Mouse (Mus musculus): ENCODE results near the gene Hes6.
A peak's percentile ranks its signal among the peaks of the same experiment; 100 is the strongest.

Gene Hes6

DNA sequence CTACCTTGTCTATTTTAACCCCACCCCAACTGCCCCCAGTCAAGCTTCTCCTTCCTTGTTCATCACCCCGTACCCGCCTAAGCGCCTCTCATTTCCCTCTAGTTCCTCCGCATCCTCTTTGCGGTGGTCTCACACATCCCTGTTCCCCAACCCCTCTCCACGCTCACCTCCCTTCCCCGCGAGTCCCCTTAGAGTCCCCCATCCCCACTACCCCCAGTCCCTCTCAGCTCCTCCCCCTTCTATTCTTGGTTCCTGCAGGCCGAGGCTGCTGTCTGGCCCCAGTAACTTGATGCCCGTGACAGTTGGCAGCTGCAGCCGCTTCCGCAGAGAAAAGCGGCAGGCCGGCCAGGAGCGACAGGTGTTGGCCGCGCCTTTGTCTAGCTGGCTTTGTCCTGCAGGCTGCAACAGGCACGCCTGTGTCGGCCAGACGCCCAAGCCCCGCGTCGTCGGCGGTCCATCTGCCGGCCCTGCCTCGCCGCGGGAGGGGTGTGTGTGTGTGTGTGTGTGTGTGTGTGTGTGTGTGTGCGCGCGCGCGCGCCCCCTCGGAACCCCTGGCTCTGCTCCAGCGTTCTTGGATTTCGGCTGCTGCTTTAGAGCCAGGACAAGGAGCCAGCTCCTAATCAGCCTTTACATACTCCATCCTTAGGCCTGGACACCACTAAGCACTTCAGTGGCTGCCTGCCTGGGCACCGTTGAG lies at the start of gene Hes6:
TSS of gene Hes6 (minus strand) at position 141 of the 697 bp plus-strand sequence.
- DNase-seq (ENCODE audit: low read depth, low spot score): peak; percentile 66

DNA sequence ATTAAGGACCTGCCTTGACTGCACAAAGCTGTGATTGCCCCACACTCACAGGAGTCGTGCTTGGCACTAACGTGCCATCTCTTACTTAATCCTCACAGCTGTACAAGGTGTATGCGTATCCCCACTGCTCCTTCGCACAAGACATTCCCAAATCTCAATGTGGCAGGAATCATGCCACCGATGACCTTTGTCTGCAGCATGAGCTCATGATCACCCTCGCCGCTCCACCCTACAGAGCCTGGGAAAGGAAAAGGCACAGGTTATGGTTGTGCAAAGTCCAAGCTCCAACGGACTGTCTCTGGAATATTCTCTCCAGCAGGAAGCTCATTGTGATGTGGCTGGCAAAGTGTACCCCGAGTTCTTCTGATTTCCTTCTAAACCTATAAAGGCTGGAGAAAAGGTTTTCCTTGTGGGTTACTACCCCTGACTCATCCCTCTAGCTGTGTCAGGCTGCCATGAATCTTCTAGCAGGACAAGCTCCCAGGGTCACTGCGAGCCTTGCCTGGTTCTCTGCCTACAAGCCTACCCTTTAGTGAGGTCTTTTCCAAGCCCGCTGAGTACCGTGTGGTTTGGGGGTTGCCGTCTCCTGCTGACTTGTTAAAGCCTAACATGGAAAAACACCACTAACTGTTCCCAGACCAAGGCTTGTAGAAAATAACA lies 49.6 kb upstream of the Hes6 start:
- DNase-seq (ENCODE audit: low read depth, low spot score): no peak

DNA sequence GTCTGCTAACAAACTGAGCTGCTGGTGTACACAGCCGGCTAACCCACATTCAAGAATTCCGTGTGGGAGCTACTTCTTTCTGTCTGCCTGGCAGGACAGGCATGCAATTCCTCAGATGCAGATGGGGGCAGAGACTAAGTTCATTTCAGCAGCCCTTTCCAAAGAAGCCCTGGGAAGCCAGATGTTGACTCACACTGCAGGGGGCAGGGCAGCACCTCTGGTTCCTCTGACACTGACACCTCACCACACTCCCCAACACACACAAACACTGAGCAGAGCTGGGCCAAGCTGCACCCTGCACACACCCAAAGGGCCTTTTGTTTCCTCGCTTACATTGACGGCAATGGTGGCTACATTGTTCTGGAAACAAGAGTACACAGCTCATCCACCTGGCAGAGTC lies 46.7 kb upstream of the Hes6 start:
- no peak for DNase-seq (ENCODE audit: low read depth, low spot score)

DNA sequence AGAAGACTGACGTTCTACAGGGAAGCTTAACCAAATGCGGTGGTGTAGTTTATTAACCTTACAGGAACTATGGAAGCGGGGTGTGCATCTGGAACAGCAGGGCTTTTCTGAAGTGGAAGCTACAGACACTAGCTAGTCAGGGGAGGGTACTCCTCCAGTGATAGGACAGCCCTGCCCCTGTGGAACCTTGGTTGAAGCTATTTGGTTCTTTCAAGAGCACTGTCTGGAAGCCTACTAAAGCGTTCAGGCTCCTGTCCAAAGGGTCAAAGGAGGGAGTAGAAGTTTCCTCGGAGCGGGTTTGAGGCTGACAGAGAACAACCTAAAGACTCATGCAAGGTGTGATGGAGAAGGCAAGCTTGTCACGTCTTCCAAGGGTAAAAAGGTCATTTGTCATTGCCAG lies 46.2 kb upstream of the Hes6 start:
- DNase-seq (ENCODE audit: low read depth, low spot score): no peak

DNA sequence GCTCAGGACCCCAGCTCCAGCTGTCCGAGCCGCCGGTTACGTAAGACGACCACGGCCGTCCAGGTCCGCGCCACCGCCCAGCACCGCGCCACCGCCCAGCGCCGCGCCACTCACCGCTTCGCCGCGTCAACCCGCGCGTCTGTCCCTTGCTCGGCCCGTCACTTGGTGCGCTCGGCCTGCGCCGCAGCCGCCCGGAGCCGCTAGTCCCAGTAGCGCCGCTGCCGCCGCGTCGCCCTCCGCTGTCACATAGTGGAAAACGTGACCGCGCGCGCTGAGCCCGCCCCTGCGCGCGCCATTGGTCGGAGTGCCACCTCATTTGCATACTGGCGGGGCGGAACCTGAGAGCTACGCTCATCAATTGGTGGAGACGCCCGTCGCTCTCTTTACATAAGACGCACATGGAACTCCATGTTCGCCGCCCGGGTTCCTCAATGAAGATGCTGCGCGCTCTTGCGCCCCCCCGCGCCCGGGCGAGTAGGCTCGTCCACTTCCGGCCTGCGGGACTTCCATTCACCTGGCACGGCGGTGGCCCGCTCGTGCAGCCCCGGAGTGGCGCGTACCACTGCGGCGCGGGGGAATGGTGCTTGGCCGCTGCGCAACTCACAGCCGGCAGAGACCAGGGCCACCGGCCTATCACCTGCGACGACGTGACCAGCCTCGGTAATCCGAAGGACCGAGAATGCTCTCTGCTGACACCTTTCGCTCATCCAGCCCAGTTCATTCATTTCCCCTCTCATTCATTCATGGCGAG lies 45.4 kb upstream of the Hes6 start, which contains the start of gene Per2:
TSS of gene Per2 (minus strand) at position 266 of the 751 bp plus-strand sequence.
- peak; percentile 98 for DNase-seq (ENCODE audit: low read depth, low spot score)

DNA sequence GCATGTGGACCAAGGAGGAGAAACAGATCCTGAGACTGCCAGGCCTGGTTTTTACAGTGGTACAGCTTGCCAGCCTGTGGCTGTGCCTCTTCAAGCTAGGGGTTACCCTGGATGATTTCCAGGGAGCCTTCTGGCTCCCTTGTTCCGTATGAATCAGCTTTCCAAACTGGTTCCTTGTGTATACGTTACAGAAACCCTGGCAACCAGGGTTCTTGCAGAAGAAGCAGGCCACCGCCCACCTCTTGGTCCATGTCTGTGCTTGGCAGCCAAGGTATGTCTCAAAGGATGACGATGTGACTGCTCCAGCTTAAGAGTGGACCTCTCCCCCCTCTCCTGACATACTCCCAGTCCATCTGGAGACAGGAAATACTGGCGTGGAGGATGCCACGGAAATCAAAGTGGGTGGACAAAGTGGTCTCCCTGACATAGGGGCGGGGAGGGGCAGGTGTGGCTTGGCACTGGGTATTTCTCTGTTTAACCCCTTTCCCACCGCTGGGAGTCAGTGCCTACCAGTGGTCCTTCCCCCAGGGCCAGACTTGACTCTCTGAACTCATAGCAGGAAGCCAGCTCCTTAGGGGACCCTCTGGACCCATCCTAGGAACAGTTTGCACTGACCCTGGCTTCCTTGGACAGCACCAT lies 44.5 kb upstream of the Hes6 start:
- DNase-seq (ENCODE audit: low read depth, low spot score): no peak

DNA sequence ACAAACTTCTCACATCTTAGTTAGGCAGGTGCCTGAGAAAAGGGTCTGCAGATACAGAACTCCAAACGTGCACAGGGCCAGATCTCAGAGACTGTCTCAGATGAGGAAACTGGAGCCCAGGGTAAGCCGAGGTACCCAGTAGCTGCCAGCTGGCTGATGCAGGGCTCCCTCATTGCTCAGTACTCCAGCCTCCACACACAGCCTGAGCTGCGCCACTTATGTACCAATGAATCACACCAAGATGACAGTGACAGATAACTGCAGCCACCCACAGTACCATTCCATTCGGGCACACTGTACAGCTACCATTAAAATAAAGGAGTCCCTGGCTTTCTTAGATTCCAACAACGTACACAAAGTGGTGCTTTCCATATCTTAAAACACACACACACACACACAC lies 43.9 kb upstream of the Hes6 start:
- no peak for DNase-seq (ENCODE audit: low read depth, low spot score)

DNA sequence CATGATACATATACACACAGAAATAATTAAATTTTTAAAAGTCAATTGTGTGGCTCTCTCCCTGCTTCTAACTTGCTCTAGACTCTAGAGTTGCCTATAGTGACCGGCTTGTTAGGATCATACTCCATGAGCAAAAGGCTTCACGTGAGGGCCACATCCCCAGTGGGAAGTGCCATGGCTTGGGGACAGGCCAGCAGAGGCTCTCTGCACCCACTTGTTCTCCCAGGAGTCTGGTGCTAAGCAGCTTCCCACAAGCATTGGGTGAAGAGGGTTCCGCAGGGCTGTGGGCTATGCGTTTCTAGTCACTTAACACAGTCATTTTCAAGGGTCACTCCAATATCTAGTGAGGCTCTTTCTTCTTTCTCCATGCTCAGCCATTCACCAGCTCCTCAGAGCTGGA lies 43.3 kb upstream of the Hes6 start:
- DNase-seq (ENCODE audit: low read depth, low spot score): no peak

DNA sequence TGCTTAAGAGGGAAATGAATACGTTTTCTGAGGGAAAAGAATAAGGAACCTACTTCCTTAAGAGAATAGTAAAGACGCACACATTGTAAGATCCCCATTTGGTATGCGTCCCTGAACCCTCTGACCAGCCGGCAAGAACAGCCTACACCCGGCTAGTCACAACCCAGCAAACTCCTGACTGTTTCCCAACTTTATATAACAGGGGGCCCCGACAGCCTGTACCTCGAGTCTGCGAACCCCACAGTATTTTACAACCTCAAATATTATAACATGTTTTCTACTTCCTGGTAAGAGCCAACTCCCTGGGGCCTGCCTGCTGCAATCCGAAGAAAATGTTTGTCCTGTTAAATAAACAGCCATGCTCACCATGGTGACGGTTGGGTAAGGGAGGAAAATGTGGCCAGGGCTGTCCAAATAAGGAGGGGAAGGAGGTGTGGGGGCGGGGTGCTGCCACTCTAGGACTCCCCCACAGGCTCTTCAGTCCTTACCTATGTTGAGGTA lies 42.5 kb upstream of the Hes6 start:
- DNase-seq (ENCODE audit: low read depth, low spot score): no peak

DNA sequence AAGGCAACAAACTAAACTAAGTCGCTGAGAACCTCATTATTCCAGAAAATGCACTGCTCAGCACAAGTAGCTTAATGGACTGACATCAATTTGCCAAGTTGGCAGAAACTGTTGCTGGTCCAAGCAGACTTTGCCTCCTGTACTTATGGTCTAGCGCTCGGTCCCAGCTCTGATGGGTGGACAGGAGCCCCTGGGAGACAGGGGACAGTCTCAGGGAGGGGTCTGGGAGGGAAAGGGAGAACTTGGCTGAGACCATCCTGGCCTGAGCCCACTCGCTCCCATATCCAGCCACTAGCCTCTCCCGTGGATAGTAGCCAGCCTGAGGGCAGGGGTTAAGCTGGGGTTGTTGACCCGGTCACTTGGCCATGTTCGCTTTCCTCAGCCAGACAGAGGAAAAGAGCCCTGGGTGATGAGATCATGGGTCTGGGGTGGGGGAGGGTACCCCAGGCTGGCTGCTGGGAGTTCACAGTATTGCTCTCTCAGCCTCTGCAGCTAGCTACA lies 41.9 kb upstream of the Hes6 start:
- DNase-seq (ENCODE audit: low read depth, low spot score): no peak

DNA sequence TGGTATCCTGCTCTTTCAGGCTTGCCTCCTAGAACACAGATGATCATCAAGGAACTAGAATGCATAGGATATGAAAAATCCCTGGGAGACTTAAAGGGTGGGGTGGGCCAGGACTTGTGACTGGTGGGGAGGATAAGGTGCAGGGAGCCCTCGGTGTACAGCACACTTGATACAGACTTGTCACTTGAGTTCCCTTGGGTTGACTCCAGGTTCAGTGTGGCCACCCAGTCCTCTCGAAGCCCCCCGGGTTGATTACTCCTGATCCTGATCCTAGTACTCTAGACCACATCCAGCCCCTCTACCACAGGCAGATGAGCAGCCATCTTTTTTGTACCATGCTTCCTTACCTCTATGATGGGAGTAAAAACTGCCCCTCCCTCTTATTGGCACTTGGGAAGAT lies 41.1 kb upstream of the Hes6 start:
- DNase-seq (ENCODE audit: low read depth, low spot score): no peak

DNA sequence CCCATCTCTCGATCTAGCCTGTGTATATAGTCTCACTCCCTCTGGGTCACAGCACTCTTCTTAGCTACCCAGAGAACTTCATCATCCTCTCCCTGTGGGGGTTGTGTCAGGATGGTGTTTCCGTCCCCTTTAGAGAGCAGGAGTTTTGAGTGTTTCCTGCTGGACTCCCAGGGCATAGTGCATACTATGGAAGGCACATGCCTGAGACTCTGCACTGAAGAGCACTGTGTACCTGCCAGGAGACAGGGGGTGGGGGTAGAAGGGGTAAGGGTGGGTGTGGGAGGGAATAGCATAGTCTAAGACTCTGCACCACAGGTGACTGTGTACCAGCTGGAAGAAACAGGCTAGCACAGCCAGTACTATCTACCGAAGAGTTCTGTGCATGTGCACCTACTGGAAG lies 40.5 kb upstream of the Hes6 start:
- no peak for DNase-seq (ENCODE audit: low read depth, low spot score)

DNA sequence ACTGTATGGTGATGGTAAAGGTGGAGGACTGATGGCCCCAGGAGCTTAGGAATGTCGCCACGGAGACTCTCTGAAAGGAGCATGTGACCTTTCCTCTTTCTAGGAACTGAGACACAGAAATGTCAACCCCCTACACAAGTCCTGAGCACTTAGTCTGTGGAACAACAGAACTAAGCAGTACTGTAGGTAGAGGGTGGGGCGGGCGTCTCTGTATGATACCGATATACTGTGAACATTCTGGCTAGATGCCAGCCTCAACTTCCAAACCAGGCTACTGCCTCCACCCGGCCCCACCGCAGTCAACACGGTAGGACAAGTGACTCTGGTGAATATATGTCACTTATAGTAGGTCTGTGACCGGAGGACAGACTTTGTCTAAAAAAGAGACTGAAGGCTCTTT lies 40.1 kb upstream of the Hes6 start:
- no peak for DNase-seq (ENCODE audit: low read depth, low spot score)

DNA sequence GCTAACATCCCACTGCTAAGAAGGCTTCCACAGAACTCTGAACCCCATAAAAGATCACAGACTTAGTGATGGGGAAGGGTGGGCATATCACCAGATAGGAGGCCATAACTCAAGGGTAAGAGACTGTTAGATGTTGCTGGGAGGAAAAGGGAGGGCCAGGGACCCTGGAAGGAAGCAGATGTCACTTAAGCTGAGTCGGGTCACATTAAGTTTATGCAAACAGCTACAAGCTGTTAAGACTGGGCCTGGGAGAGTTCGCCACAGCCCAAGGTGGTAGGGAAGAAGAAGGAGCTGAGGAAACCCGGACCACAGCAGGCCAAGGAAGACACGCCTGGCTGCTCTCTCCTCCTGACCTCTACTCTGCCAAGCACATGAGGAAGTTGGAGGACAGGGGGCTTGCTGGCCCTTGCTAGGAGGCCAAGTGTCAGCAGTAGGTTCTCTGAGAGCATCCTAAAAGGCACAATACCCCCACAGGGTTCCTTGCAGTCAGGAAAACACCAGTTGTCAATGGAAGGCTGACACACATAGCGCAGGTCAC lies 37.8 kb upstream of the Hes6 start:
- no peak for DNase-seq (ENCODE audit: low read depth, low spot score)

DNA sequence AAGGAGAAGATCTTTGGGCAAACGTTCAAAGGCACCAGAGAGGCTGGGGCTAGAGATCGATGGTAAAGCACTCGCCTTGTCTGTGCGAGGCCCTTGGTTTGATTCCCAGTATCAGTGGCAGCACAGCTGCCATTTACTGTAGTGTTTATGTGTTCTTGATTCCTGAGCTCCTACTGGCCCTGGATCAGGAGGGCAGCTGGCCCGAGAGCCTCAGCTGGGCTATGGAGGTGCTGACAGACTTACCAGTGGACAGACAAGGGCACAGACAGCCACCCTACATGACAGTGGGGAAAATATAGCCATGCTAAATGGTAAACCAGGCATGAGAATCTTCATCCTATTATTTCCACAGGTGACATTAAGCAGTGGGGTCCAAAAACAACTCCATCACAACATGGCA lies 37.0 kb upstream of the Hes6 start:
- DNase-seq (ENCODE audit: low read depth, low spot score): no peak

DNA sequence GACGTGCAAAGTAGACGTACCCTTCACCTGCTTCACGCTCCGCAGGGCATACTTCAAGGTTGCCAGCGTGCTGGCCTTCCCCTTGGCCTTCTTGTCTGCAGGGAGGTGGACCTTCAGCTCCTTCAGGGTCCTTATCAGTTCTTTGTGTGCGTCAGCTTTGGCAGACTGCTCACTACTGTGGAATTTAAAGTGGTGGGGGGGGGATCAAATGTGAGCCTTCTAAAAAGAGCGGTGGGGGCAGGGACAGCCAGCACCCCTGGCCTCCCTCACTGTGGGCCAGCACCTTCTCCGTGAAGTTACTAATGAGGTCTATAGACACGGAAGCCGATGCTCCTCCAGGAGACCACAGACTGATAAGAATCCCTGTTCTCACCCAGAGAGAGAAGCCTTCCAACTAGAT lies 34.9 kb upstream of the Hes6 start:
- DNase-seq (ENCODE audit: low read depth, low spot score): no peak

DNA sequence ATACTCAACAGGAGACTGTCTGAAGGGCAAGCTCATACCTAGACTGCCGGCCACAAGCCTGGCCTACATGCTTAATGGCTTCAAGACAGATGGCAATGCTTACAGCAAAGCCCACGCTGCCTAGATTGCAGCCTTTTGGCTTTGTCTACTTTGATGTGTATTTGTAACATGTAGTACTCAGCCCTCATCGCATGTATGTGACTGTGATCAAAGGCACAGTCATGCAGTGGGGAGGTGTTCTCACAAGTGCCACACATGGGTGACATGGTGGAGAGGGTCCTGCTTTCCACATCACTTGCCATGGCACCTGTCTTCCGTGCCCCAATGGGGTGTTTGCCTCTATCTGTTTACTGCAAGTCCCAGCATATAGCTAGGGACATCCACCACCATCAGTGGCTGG lies 32.7 kb upstream of the Hes6 start:
- no peak for DNase-seq (ENCODE audit: low read depth, low spot score)

DNA sequence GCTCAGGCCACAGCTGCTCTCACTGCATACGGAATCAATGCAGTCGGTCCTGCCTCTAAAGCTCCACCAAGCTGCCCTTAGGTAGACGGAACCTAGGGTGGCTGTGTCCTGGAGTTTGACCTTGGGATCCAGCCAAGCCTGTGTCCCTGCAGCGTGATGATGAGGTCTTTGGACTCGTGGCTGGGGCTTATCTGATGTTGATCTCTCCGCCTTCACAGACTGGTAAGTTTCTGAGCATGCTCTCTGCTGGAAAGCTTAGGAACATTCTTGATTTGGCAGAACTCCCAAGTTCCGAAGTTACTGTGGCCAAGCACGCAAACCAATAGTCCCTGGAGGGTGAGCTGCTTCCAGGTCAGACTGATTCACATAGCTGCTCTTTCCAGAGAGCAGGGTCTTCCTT lies 32.2 kb upstream of the Hes6 start:
- DNase-seq (ENCODE audit: low read depth, low spot score): no peak

DNA sequence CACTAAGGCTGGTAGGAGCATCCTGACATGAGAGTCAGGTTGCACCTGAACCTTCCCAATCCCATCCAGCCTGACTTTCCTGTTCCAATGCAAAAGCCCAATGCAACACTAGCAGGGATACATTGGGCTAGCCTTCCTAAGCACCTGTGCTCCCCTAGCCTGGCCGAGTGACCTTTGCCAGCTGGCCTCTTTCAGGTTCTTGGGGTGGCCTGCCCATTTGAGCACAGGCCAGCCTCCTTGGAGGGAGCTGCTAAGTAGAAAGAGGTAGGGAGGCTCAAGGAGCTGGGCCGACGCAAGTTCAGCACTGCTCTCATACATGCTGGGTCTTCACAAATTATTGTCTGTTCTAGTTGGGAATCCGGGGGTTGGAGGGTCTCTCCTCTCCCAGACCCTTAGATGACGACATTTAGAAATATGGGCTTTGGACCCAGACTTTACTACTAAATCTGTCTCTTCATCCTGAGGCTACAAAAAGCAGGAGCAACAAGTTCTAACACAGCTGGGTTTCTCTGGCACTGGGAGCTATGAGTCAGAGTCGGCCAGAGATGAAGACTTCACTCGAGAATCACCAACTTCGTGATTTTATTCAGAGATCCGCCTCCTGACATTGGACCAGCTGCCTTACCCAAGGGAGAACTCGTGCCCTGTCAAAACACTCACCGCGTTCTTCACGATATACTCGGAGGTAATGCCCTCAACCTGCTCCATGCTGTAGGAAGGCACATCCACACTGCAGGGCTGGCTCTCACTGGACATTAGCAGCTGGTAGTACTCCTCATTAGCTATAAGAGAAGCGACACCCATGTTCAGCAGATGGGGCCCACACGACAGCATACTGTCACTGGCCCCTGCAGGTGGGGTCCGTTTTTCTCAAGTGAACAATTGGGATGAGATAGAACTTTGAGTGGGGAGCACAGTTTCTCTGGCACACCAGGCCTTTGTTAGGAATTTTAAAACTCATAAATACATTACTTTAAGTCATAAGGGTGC lies 31.3 kb upstream of the Hes6 start:
- no peak for DNase-seq (ENCODE audit: low read depth, low spot score)

DNA sequence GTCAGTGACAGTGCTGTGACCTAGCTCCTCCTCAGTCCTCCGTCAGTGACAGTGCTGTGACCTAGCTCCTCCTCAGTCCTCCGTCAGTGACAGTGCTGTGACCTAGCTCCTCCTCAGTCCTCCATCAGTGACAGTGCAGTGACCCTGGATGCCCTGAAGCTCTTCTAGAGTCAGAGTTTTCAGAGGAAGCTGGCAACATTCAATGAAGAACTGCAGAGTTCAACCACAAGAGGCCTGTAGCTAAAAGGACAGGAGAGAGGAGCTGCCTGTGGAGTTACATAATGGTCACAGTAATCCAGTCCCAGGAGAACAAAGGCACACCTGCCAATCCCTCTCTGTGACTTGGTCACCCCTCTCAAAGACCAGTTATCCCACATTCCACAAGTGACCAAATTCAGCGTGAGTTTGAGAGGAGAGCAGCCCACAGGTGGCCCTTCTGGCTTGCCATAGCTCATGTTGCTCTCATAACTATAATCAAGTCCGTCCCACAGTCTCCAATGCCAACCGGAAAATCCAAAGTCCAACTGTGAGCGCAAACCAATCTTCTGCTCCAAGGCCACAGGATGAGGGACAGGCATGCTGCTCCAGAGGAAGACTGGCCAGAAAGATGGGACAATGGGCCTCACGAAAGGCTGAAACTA lies 28.6 kb upstream of the Hes6 start:
- DNase-seq (ENCODE audit: low read depth, low spot score): no peak
